Mouse (Mus musculus): Measurements from ENCODE around the gene Iqcf4. TPM values are rescaled to one million over a fixed set of nuclear protein-coding genes. Genes with fewer than 3 reads are reported as not detected.
"Not testable (repeated sequence)": the region's sequence is repeated elsewhere in the genome, so short reads cannot be mapped to it uniquely, and the experiment has no call there.

The Iqcf4 gene
- not detected for total RNA-seq (2021)
- long read RNA-seq, experiment 1 = 0 reads
- long read RNA-seq, experiment 2 = 0 reads

GRCm38 (mm10) chr9:106570896-106571295 lies at the start of gene Iqcf4:
Gene Iqcf4, minus strand, starts transcription at chr9:106570996.
- no peak for DNase-seq

GRCm38 (mm10) chr9:106617496-106617895 lies 46.7 kb upstream of the Iqcf4 start:
- DNase-seq = no peak

- DNase-seq = no peak
Measured at GRCm38 (mm10) chr9:106616306-106616705, 45.5 kb upstream of the Iqcf4 start.

GRCm38 (mm10) chr9:106614616-106615015 lies 43.8 kb upstream of the Iqcf4 start:
- DNase-seq = no peak

- no peak for DNase-seq
Measured at GRCm38 (mm10) chr9:106613951-106614350, 43.2 kb upstream of the Iqcf4 start.

- no peak for DNase-seq
Measured at GRCm38 (mm10) chr9:106610727-106611126, 39.9 kb upstream of the Iqcf4 start.

- peak in 1 of 2 experiments; percentile 57 for DNase-seq
Measured at GRCm38 (mm10) chr9:106600546-106600945, 29.8 kb upstream of the Iqcf4 start.

- DNase-seq = no peak
Measured at GRCm38 (mm10) chr9:106598466-106598865, 27.7 kb upstream of the Iqcf4 start.

GRCm38 (mm10) chr9:106595836-106596235 lies 25.0 kb upstream of the Iqcf4 start:
- DNase-seq = no peak

GRCm38 (mm10) chr9:106595402-106595801 lies 24.6 kb upstream of the Iqcf4 start:
- DNase-seq = not testable (repeated sequence)

- no peak for DNase-seq
Measured at GRCm38 (mm10) chr9:106592158-106592557, 21.4 kb upstream of the Iqcf4 start.

GRCm38 (mm10) chr9:106582552-106582951 lies 11.8 kb upstream of the Iqcf4 start:
- DNase-seq = no peak

GRCm38 (mm10) chr9:106580016-106580415 lies 9.2 kb upstream of the Iqcf4 start:
- no peak for DNase-seq

GRCm38 (mm10) chr9:106576112-106576511 lies 5.3 kb upstream of the Iqcf4 start:
- no peak for DNase-seq

- no peak for DNase-seq
Measured at GRCm38 (mm10) chr9:106573366-106573765, 2.6 kb upstream of the Iqcf4 start.

- DNase-seq = no peak
Measured at GRCm38 (mm10) chr9:106572186-106572585, 1.4 kb upstream of the Iqcf4 start.

- peak; percentile 7 to 29 for DNase-seq
Measured at GRCm38 (mm10) chr9:106566437-106566836, 4.4 kb downstream of the Iqcf4 start.

GRCm38 (mm10) chr9:106564025-106564424 lies 6.8 kb downstream of the Iqcf4 start:
- DNase-seq = no peak

- DNase-seq = no peak
Measured at GRCm38 (mm10) chr9:106562291-106562690, 8.5 kb downstream of the Iqcf4 start.

- DNase-seq = no peak
Measured at GRCm38 (mm10) chr9:106561531-106561930, 9.3 kb downstream of the Iqcf4 start, which contains the start of gene Iqcf3. Gene Iqcf3, minus strand, starts transcription at chr9:106561631.

GRCm38 (mm10) chr9:106534975-106535374 lies 35.8 kb downstream of the Iqcf4 start:
- no peak for DNase-seq

- no peak for DNase-seq
Measured at GRCm38 (mm10) chr9:106534296-106534695, 36.5 kb downstream of the Iqcf4 start.

GRCm38 (mm10) chr9:106531833-106532232 lies 39.0 kb downstream of the Iqcf4 start:
- DNase-seq = peak in 1 of 2 experiments; percentile 3

- no peak for DNase-seq
Measured at GRCm38 (mm10) chr9:106519909-106520308, 50.9 kb downstream of the Iqcf4 start.

GRCm38 (mm10) chr9:106519433-106519832 lies 51.4 kb downstream of the Iqcf4 start:
- DNase-seq = no peak
